Comparison of ENCODE assay signal across 10 mouse cellular contexts in the genomic region with DNA sequence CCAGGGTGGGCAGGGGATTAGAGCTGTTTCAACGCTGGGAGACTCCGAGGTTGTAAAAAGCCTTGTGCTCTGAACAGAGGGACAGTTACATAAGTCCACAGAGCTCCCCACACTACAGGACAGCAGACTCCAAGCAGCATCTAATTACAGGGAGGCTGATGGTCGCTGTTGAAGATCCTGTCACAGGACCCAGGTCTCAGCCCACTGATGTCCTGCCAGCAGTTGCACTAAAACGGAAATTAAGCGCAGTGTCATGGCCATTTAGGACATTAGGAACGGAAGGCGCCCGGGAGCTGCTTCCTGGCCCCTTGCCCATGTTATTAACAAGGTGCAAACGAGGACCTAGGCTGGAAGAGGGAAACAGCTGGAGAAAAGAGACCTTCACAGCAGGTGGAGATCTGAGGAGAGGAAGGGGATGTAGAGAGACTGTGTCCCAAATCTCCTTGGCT.
DNase-seq lines count a peak whose midpoint lies in the region; ATAC-seq lines count a peak whose summit lies in the region.
"Had no signal": no experiment of that assay in that cellular context is flagged by ENCODE, and none has a peak within 500 bp of the region (broad histone marks: within the 10 kb centered on the region; RNA-seq: fewer than 3 reads in every experiment).

No protein-coding gene starts in this region.

- no peak overlapping the region for H3K9ac ChIP-seq in liver, embryonic 11.5 days (ENCODE audit: low read depth, low read length)
- H3K9ac ChIP-seq: embryonic facial prominence, embryonic 15.5 days; limb, embryonic 15.5 days had no signal

- WGBS in liver, embryonic 11.5 days = 18% methylated on average over 9 of the region's 9 CpGs

- intact Hi-C loops in heart, postnatal 25 days (cut with DNase I) = loop anchor here (5.0 kb wide), 1 partner anchor 105 kb away; no protein-coding TSS in a partner anchor

- no peak overlapping the region for H3K4me2 ChIP-seq in liver, embryonic 11.5 days
- H3K4me2 ChIP-seq: embryonic facial prominence, embryonic 15.5 days; limb, embryonic 15.5 days had no signal

- no peaks in the 10 kb centered on the region for H3K27me3 ChIP-seq in liver, embryonic 11.5 days (replicated peaks; ENCODE audit: control insufficient read depth, insufficient read depth, low read length)
- H3K27me3 ChIP-seq: embryonic facial prominence, embryonic 15.5 days had no signal

- peaks cover 8% of the 10 kb centered on the region; the same call in 1 of the 2 replicates for H3K4me1 ChIP-seq in liver, embryonic 11.5 days (replicated peaks; ENCODE audit: control insufficient read depth, insufficient read depth, low read length)

- no peak overlapping the region for H3K27ac ChIP-seq in liver, embryonic 11.5 days (ENCODE audit: low read depth, low read length)
- H3K27ac ChIP-seq: embryonic facial prominence, embryonic 15.5 days; limb, embryonic 15.5 days had no signal

- no peak for ATAC-seq in liver, embryonic 11.5 days (replicated peaks; ENCODE audit: low FRiP score)

- H3K9me3 ChIP-seq in liver, embryonic 11.5 days (ENCODE audit: control insufficient read depth, low read length) = no peaks in the 10 kb centered on the region
- H3K9me3 ChIP-seq: embryonic facial prominence, embryonic 15.5 days; limb, embryonic 15.5 days had no signal

- H3K4me3 ChIP-seq in liver, embryonic 11.5 days (ENCODE audit: low read depth, low read length) = no peak overlapping the region
- H3K4me3 ChIP-seq: embryonic facial prominence, embryonic 15.5 days; limb, embryonic 15.5 days had no signal

- DNase-seq in ovary, adult 18-20 months (ENCODE audit: low spot score) = peak; percentile 9
- DNase-seq in ovary, postnatal 10 days (ENCODE audit: low spot score) = no peak
- DNase-seq in cerebellum, postnatal 36 days = peak; percentile 60 to 69
- peak; percentile 69 for DNase-seq in heart, postnatal 25 days (ENCODE audit: low spot score)
- DNase-seq in layer of hippocampus, postnatal 14 days (ENCODE audit: low spot score in 2 of 2) = peak; percentile 41 to 54
- DNase-seq in ovary, postnatal 14 days (ENCODE audit: low spot score) = peak; percentile 6
- DNase-seq in liver, embryonic 11.5 days (ENCODE audit: low spot score) = no peak
- no peak for DNase-seq in spleen, postnatal 4 days (ENCODE audit: low spot score in 2 of 2)

- H3K36me3 ChIP-seq in liver, embryonic 11.5 days (ENCODE audit: control insufficient read depth, insufficient read depth, low read length) = no peaks in the 10 kb centered on the region
- H3K36me3 ChIP-seq: embryonic facial prominence, embryonic 15.5 days; limb, embryonic 15.5 days had no signal

Comparison
In these comparisons a context has a peak if more than half of its experiments do, and no peak if none do; other contexts are left out.
1. DNase-seq: peak in ovary, adult 18-20 months (single experiment), cerebellum, postnatal 36 days (2 of 2), heart, postnatal 25 days (single experiment), layer of hippocampus, postnatal 14 days (2 of 2) and ovary, postnatal 14 days (single experiment); none in ovary, postnatal 10 days (single experiment), liver, embryonic 11.5 days (single experiment) and spleen, postnatal 4 days (0 of 2).